Mouse (Mus musculus) right cerebral cortex, adult 18-20 months (tissue): Measurements from ENCODE around the gene Gm9573.
A peak's percentile ranks its signal among the peaks of the same experiment; 100 is the strongest.

Experiments
- DNase-seq: peaks from one replicate; pipeline ENCODE4 v3.0.0; 2022; ENCODE audit warnings: mixed read lengths

Gene Gm9573

GRCm38 (mm10) chr17:35593786-35594185 is 32.7 kb downstream of the Gm9573 start:
- DNase-seq: no peak

- DNase-seq: no peak
These were observed 34.3 kb downstream of the Gm9573 start for GRCm38 (mm10) chr17:35592131-35592530.

GRCm38 (mm10) chr17:35591731-35592130 is 34.7 kb downstream of the Gm9573 start:
- no peak for DNase-seq

GRCm38 (mm10) chr17:35591219-35591578 is 35.2 kb downstream of the Gm9573 start:
- DNase-seq: no peak

GRCm38 (mm10) chr17:35590410-35591218 is 35.8 kb downstream of the Gm9573 start:
- DNase-seq: peak; percentile 72

GRCm38 (mm10) chr17:35588387-35588786 is 38.0 kb downstream of the Gm9573 start:
- no peak for DNase-seq

GRCm38 (mm10) chr17:35587291-35587690 is 39.1 kb downstream of the Gm9573 start:
- DNase-seq: no peak

- DNase-seq: peak; percentile 85
These were observed 42.0 kb downstream of the Gm9573 start for GRCm38 (mm10) chr17:35584330-35584937.

- no peak for DNase-seq
These were observed 43.5 kb downstream of the Gm9573 start for GRCm38 (mm10) chr17:35582900-35583299.

- peak; percentile 64 for DNase-seq
These were observed 48.2 kb downstream of the Gm9573 start for GRCm38 (mm10) chr17:35578211-35578610.

- no peak for DNase-seq
These were observed 55.0 kb downstream of the Gm9573 start for GRCm38 (mm10) chr17:35571477-35571876.

- no peak for DNase-seq
These were observed 55.6 kb downstream of the Gm9573 start for GRCm38 (mm10) chr17:35570836-35571235.

GRCm38 (mm10) chr17:35569091-35569944 is 57.1 kb downstream of the Gm9573 start:
- DNase-seq: no peak
